Mouse (Mus musculus) frontal cortex, postnatal 25 days (tissue): ENCODE measurements around the gene Foxp1.

Source experiments
- DNase-seq, 2 experiments: peaks; one replicate each; pipeline ENCODE4 v3.0.0; 2022; ENCODE audit warnings: low spot score in 2 of 2

Foxp1 gene

GRCm38 (mm10) chr6:99388741-99389675, 133.5 kb downstream of the Foxp1 start:
- no peak for DNase-seq

DNA sequence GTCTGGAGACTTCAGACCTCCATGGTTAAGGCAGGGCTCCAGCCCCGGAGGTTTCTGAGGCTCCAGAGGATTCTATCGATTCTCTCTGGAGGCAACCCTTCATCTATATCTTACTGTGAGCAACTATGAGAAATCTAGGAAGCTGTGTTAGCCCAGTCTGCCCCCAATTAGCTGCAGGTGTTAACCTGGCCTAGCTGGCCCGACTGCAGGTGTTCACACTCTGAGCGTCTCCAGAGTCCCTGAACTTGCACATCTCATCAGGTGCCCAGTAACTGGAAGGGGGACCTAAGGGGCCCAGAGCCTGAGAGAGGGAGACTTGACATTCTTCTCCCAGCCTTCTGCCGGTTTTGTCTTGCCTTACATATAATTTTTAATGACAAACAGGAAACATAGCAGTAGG, 134.5 kb downstream of the Foxp1 start:
- no peak for DNase-seq

GRCm38 (mm10) chr6:99385059-99385604, 137.4 kb downstream of the Foxp1 start:
- DNase-seq: no peak

- DNase-seq: no peak
These were observed 138.6 kb downstream of the Foxp1 start for GRCm38 (mm10) chr6:99383846-99384472.

DNA sequence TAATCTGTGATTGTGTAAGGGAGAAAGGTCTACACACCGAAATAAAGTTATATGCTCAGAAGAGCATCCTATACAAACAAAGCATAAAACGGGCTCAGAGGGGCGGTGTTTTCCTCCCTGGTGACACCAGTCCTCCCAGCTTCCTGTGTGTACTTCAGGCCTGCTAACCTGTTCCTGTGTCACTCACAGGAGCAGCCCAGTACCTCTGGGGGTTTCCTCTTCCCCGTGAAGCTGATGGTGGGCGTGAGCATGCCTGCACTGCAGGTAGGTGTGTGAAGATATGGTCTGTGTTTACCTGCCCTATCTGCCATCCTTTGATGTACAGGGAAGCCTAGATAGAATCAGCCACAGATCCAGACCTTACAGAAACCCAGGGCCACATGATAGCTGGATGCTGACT, 142.4 kb downstream of the Foxp1 start:
- DNase-seq: no peak

DNA sequence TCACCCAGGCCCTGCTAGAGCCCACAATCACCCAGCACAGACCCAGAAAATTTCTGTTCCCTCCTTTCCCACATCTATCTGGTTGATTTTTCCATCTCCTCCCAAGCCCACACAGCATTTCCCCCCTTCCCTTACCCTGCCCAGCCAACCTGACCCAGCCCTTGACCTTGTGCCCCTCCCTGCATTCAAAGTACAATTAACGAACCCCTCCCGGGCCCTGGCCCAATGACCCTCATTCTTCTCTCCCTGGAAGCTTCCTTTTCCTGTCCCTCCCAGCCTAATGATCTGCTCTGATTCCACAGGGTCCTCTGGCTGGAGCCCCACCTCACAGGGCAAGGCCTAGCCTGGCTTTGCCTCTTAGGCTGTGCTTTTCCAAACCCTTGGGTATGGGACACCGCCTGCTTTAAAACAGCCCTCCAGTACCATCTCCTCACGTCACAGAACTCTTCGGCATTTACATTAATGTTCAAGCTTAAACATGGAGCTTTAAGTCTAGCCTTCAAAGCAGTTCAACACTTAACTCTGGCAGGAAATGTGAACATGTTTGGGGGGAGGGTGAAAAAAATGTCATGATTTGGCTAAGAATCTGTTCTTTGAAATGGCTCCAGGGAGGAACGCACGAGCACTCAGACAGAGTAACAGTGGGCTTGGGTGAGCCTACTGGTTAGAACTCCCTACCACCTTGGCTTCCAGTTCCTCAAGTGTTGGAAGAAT, 143.4 kb downstream of the Foxp1 start:
- DNase-seq: no peak

DNA sequence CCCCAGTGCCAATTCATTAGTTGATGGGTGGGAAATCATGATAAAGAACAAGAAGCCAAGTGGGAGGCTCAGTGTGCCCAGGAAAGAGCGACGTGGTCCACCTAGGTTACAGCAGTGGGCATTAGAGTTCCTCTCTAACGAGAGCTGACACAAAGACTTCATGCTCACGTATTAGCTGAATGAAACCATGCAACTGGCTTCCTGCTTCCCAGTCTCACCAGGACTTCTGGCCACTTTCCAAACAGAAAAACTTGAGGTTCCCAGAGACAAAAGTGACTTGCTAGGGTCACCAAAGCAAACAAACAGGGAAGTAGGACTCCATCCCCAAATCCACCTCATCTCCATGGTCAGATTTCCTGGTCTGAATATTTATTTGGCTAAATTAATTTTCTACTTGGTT, 144.8 kb downstream of the Foxp1 start:
- no peak for DNase-seq

DNA sequence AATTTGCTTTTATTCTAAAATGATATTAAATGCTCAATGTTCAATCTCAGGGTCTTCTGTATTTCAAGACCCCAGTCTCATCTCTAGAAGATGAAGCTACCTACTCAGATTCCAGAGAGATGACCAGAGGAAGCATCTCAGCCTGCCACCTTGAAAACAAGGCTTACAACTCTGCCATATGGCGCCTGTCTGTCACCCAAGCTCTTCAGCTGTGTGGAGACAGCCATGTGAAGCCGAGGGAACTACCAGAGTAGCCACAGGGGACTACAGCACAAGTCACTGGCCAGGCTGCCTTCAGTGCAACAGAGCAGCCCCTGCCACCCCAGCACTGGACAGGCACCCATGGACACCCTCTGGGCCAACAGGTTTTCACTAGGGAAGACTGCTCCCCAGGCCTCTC, 145.4 kb downstream of the Foxp1 start:
- DNase-seq: no peak

GRCm38 (mm10) chr6:99376721-99377120, 145.8 kb downstream of the Foxp1 start:
- DNase-seq: no peak

DNA sequence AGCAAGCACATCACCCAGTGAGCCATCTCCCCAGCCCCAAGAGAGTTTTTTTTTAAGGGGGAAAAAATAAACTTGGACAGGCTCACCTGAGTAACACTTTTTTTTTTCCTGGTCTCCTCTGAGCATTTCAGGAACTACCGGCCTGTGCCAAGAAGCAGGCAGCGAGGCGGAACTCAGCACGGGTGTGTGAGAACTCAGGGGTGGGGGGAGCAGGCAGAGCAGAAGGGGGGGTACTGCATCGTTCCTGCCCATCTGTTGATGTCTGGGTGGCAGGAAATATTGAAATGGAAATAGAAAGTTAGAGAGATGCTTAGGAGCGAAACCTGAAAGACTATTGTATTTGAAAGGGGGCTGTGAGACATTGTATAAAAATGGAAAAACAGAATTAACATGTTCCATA, 146.7 kb downstream of the Foxp1 start:
- no peak for DNase-seq

DNA sequence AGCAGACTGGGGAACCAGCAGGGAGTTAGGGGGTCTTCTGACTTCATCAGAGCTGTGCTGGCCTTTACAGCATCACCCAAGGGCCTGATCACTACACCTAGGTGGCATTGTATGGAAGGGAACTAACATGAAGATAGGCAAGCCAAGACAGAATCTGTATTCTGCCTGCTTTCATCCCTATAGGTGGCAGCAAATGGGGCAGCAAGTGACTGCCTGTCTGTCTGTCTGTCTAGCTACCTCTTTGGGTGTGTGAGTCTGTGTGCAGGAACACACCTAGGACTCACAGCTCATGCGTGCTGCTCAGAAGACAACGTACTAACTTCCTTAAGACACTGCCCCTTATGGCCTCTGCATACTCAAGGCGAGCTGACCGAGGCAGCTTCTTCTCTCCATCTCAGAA, 147.1 kb downstream of the Foxp1 start:
- no peak for DNase-seq

- DNase-seq: no peak
These were observed 147.9 kb downstream of the Foxp1 start for GRCm38 (mm10) chr6:99374448-99375271.

GRCm38 (mm10) chr6:99372427-99372826, 150.1 kb downstream of the Foxp1 start:
- DNase-seq: no peak

GRCm38 (mm10) chr6:99372016-99372415, 150.5 kb downstream of the Foxp1 start:
- no peak for DNase-seq

DNA sequence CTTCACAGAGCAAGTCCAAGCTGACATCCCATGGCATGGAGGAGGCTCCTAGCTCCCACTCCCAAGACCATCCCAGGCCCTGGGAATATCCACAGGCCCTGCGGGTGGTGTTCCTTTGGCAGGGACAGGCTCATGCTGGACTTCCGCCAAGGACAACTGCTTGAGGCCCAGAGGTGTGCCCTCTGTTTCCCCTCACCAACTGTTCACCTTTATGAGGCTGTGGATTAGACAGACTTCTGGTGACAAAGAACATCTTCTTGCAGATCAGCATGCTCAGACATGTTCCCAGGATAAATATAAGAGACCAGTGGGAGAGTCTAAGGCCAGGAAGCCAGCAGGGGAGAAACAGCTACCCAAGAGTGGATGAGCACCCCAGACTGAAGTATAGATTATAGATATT, 152.6 kb downstream of the Foxp1 start:
- no peak for DNase-seq

DNA sequence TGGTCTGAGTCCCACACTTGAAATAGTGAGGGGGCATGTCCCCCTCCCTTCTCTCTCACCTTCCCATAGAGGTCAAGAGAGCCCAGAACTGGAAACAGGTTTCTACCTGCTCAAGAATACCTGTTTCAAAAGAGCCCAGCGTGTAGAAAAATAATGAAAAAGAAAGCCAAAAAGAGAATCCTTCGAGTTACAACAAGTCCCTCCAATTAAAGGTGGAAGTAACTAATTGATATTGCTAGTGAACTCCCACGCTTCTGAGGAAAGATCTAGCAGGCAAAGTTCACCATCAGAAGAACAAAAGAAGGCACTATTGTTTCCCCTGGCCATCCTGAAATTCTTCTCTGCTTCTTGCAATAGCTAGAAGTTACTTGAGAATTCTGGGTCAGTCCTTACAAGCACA, 153.4 kb downstream of the Foxp1 start:
- no peak for DNase-seq

DNA sequence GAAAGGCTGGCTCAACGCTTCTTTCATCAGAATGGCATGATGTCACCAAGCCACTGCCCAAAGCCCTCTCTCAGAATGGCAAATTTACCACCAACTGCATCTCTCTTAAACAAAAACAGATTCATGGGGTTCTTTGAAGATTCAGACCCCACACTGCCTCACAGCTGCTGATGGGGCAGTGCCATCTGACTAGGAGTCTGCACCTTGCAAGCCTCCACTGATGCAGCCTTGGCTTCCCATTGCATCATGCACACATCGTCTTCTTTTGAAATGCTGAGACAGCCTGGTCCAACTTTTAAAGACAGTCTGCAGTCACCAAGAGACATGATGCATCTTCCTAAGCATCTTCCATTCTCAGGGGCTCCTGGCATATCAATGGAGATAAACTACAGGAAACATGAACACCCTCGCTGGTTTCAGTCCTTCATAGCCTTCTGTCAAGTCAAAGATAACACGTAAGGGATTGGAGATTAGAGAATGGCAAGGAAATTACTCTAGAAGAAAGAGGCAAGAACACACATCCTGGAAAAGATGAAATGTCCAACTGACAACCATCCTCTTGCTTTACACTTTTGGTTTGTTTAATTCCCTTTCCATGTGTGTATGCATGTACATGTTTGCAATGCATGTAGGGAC, 154.3 kb downstream of the Foxp1 start:
- no peak for DNase-seq

- no peak for DNase-seq
These were observed 158.0 kb downstream of the Foxp1 start for GRCm38 (mm10) chr6:99364545-99364944.

- no peak for DNase-seq
These were observed 161.9 kb downstream of the Foxp1 start for GRCm38 (mm10) chr6:99360581-99360980.

GRCm38 (mm10) chr6:99359765-99360499, 162.6 kb downstream of the Foxp1 start:
- DNase-seq: no peak
